Mouse (Mus musculus): ENCODE measurements around the gene Has1.

GRCm38 (mm10) chr17:17889732-17890425 is 34.9 kb upstream of the Has1 start:
- TF ChIP-seq POLR2A (IDR thresholded peaks at IDR 0.05; ENCODE audit: control insufficient read depth, low read depth, low read length) (no peak), CTCF (IDR thresholded peaks at IDR 0.05; ENCODE audit: control insufficient read depth, insufficient read depth, insufficient replicate concordance, low read depth, low read length) (no peak)
